Mouse (Mus musculus): ENCODE measurements around the gene Kif16b. TPM values are rescaled to one million over a fixed set of nuclear protein-coding genes. Genes with fewer than 3 reads are reported as not detected.

Kif16b gene
- polyA plus RNA-seq, 1 experiment from 2014 or later: 3.7 TPM

- H3K9me3 ChIP-seq: no peaks in the 10 kb centered on the region
- no peak for ATAC-seq (replicated peaks)
- no peaks in the 10 kb centered on the region for H3K4me1 ChIP-seq
- H3K4me2 ChIP-seq (replicated peaks): no peak overlapping the region
- WGBS: 92% methylated on average over 2 of the region's 2 CpGs
- no peaks in the 10 kb centered on the region for H3K27me3 ChIP-seq
- H3K27ac ChIP-seq (replicated peaks): no peak overlapping the region
- H3K9ac ChIP-seq (replicated peaks): no peak overlapping the region
- H3K36me3 ChIP-seq: no peaks in the 10 kb centered on the region
- H3K4me3 ChIP-seq: no peak overlapping the region
Observed at GRCm38 (mm10) chr2:142891283-142891682, 10.0 kb downstream of the Kif16b start.

- no peak for ATAC-seq (replicated peaks)
- Histone ChIP-seq H3K4me1 (no peaks in the 10 kb centered on the region), H3K36me3 (no peaks in the 10 kb centered on the region), H3K27ac (replicated peaks) (no peak overlapping the region), H3K4me3 (no peak overlapping the region), H3K9ac (replicated peaks) (no peak overlapping the region), H3K27me3 (no peaks in the 10 kb centered on the region), H3K4me2 (replicated peaks) (no peak overlapping the region), H3K9me3 (no peaks in the 10 kb centered on the region)
- 93% methylated on average over 4 of the region's 4 CpGs for WGBS
Observed at GRCm38 (mm10) chr2:142884456-142884855, 16.9 kb downstream of the Kif16b start.

GRCm38 (mm10) chr2:142883625-142883994, 17.7 kb downstream of the Kif16b start:
- no peak for ATAC-seq (replicated peaks)
- Histone ChIP-seq H3K36me3 (no peaks in the 10 kb centered on the region), H3K9me3 (no peaks in the 10 kb centered on the region)

GRCm38 (mm10) chr2:142882871-142883624, 18.3 kb downstream of the Kif16b start:
- H3K27ac ChIP-seq (replicated peaks): no peak overlapping the region
- WGBS: 80% methylated on average over 7 of the region's 7 CpGs
- no peak overlapping the region for H3K9ac ChIP-seq (replicated peaks)
- no peak overlapping the region for H3K4me3 ChIP-seq
- H3K4me1 ChIP-seq: no peaks in the 10 kb centered on the region
- no peaks in the 10 kb centered on the region for H3K36me3 ChIP-seq
- no peak for ATAC-seq (replicated peaks)
- no peak overlapping the region for H3K4me2 ChIP-seq (replicated peaks)
- no peaks in the 10 kb centered on the region for H3K9me3 ChIP-seq
- H3K27me3 ChIP-seq: no peaks in the 10 kb centered on the region

More at GRCm38 (mm10) chr2:142883625-142883994, 17.7 kb downstream of the Kif16b start:
- H3K4me2 ChIP-seq (replicated peaks): no peak overlapping the region
- no peak overlapping the region for H3K9ac ChIP-seq (replicated peaks)
- 91% methylated on average over 7 of the region's 7 CpGs for WGBS
- H3K4me3 ChIP-seq: no peak overlapping the region
- H3K27ac ChIP-seq (replicated peaks): no peak overlapping the region
- no peaks in the 10 kb centered on the region for H3K27me3 ChIP-seq
- H3K4me1 ChIP-seq: no peaks in the 10 kb centered on the region

GRCm38 (mm10) chr2:142882466-142882865, 18.9 kb downstream of the Kif16b start:
- no peaks in the 10 kb centered on the region for H3K4me1 ChIP-seq
- no peak overlapping the region for H3K4me2 ChIP-seq (replicated peaks)
- H3K27me3 ChIP-seq: no peaks in the 10 kb centered on the region
- H3K4me3 ChIP-seq: no peak overlapping the region
- WGBS: 64% methylated on average over 2 of the region's 2 CpGs
- no peaks in the 10 kb centered on the region for H3K36me3 ChIP-seq
- no peak overlapping the region for H3K27ac ChIP-seq (replicated peaks)
- no peaks in the 10 kb centered on the region for H3K9me3 ChIP-seq
- H3K9ac ChIP-seq (replicated peaks): no peak overlapping the region
- no peak for ATAC-seq (replicated peaks)

DNA sequence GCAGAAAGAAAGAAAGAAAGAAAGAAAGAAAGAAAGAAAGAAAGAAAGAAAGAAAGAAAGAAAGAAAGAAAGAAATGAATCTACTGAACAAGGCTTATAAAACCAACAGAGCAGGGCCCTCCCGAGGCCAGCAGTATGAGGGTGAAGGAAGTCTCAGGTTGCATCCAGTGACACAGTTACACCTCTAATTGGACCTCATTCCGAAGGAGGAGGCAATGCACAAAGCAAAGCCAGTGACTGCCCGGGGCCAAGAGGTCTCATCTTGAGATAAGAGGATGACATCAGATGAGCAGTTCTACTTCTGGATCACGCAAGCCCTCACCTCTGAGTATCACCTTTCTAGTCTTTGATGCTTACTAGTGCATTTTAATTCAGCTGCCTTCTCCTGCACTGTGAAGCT, 20.2 kb downstream of the Kif16b start:
- no peak for ATAC-seq (replicated peaks)
- no peak overlapping the region for H3K27ac ChIP-seq (replicated peaks)
- H3K4me3 ChIP-seq: no peak overlapping the region
- no peaks in the 10 kb centered on the region for H3K9me3 ChIP-seq
- no peaks in the 10 kb centered on the region for H3K36me3 ChIP-seq
- WGBS: 59% methylated on average over 4 of the region's 4 CpGs
- no peaks in the 10 kb centered on the region for H3K4me1 ChIP-seq
- no peak overlapping the region for H3K9ac ChIP-seq (replicated peaks)
- no peaks in the 10 kb centered on the region for H3K27me3 ChIP-seq
- H3K4me2 ChIP-seq (replicated peaks): no peak overlapping the region

- no peak overlapping the region for H3K9ac ChIP-seq (replicated peaks)
- no peaks in the 10 kb centered on the region for H3K9me3 ChIP-seq
- no peaks in the 10 kb centered on the region for H3K27me3 ChIP-seq
- WGBS: 74% methylated on average over 8 of the region's 8 CpGs
- no peak for ATAC-seq (replicated peaks)
- no peak overlapping the region for H3K27ac ChIP-seq (replicated peaks)
- H3K4me1 ChIP-seq: no peaks in the 10 kb centered on the region
- no peak overlapping the region for H3K4me2 ChIP-seq (replicated peaks)
- H3K36me3 ChIP-seq: no peaks in the 10 kb centered on the region
- H3K4me3 ChIP-seq: no peak overlapping the region
Observed at GRCm38 (mm10) chr2:142879257-142879818, 22.0 kb downstream of the Kif16b start.

- H3K27ac ChIP-seq (replicated peaks): no peak overlapping the region
- no peak for ATAC-seq (replicated peaks)
- H3K4me2 ChIP-seq (replicated peaks): no peak overlapping the region
- no peak overlapping the region for H3K4me3 ChIP-seq
- no peaks in the 10 kb centered on the region for H3K9me3 ChIP-seq
- no peaks in the 10 kb centered on the region for H3K27me3 ChIP-seq
- WGBS: 87% methylated on average over 2 of the region's 2 CpGs
- H3K36me3 ChIP-seq: no peaks in the 10 kb centered on the region
- no peak overlapping the region for H3K9ac ChIP-seq (replicated peaks)
- H3K4me1 ChIP-seq: no peaks in the 10 kb centered on the region
Observed at GRCm38 (mm10) chr2:142876636-142877035, 24.7 kb downstream of the Kif16b start.

DNA sequence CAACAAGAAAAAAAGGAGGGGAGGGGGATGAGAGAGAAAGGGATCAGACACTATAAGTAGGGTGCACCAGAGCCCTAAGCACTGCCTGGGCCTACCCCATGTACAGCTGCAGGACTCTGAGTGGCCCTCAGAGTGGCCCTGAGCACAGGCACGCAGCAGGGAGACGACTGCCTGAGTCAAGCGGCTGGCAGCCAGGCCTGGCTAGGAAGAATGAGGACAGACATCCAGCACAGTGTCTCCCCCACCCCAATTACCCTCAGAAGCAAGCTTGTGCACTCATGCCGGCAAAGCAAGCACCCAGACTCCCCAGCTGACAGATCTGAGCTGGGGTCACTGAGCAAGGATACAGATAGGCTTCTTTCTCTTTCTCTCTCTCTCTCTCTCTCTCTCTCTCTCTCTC, 25.4 kb downstream of the Kif16b start:
- Histone ChIP-seq H3K27me3 (no peaks in the 10 kb centered on the region), H3K4me2 (replicated peaks) (no peak overlapping the region), H3K4me3 (no peak overlapping the region), H3K4me1 (no peaks in the 10 kb centered on the region), H3K9ac (replicated peaks) (no peak overlapping the region), H3K36me3 (no peaks in the 10 kb centered on the region), H3K27ac (replicated peaks) (no peak overlapping the region), H3K9me3 (no peaks in the 10 kb centered on the region)
- ATAC-seq (replicated peaks): no peak
- 75% methylated on average over 4 of the region's 4 CpGs for WGBS

- H3K9ac ChIP-seq (replicated peaks): no peak overlapping the region
- no peaks in the 10 kb centered on the region for H3K4me1 ChIP-seq
- no peak for ATAC-seq (replicated peaks)
- no peak overlapping the region for H3K27ac ChIP-seq (replicated peaks)
- H3K27me3 ChIP-seq: no peaks in the 10 kb centered on the region
- WGBS: 81% methylated on average over 2 of the region's 2 CpGs
- H3K4me3 ChIP-seq: no peak overlapping the region
- H3K9me3 ChIP-seq: no peaks in the 10 kb centered on the region
- no peak overlapping the region for H3K4me2 ChIP-seq (replicated peaks)
- H3K36me3 ChIP-seq: no peaks in the 10 kb centered on the region
Observed at GRCm38 (mm10) chr2:142874562-142874961, 26.8 kb downstream of the Kif16b start.

DNA sequence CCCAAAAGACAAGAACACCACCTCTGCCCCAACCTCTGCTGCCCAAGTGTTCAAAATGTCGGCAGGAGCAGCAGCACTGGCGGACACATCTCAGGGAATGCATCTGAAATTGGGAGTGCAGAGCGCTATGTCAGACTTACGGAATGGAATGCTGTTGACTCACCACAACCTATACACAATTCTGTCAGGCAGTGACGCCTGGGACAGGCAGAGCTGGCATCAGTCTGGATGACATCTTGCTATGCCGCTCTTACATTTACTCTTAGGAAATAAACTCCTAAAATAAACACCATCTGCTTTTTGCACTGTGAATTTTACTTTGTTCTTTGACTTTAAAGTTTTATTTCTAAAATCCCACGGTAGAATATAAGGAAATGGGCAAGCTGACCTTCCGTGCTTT, 31.3 kb downstream of the Kif16b start:
- no peak overlapping the region for H3K27ac ChIP-seq (replicated peaks)
- H3K9me3 ChIP-seq: no peaks in the 10 kb centered on the region
- WGBS: 88% methylated on average over 8 of the region's 8 CpGs

GRCm38 (mm10) chr2:142867481-142867880, 33.9 kb downstream of the Kif16b start:
- H3K4me2 ChIP-seq (replicated peaks): no peak overlapping the region
- H3K9me3 ChIP-seq: no peaks in the 10 kb centered on the region
- H3K36me3 ChIP-seq: no peaks in the 10 kb centered on the region
- 91% methylated on average over 2 of the region's 2 CpGs for WGBS
- no peak for ATAC-seq (replicated peaks)
- no peaks in the 10 kb centered on the region for H3K27me3 ChIP-seq
- no peaks in the 10 kb centered on the region for H3K4me1 ChIP-seq
- H3K4me3 ChIP-seq: no peak overlapping the region
- no peak overlapping the region for H3K27ac ChIP-seq (replicated peaks)
- H3K9ac ChIP-seq (replicated peaks): no peak overlapping the region

More for the DNA sequence above, 31.3 kb downstream of the Kif16b start:
- Histone ChIP-seq H3K4me1 (no peaks in the 10 kb centered on the region), H3K27me3 (no peaks in the 10 kb centered on the region), H3K36me3 (no peaks in the 10 kb centered on the region), H3K9ac (replicated peaks) (no peak overlapping the region), H3K4me2 (replicated peaks) (no peak overlapping the region), H3K4me3 (no peak overlapping the region)
- ATAC-seq (replicated peaks): no peak

- 78% methylated on average over 6 of the region's 6 CpGs for WGBS
- Histone ChIP-seq H3K4me3 (no peak overlapping the region), H3K36me3 (no peaks in the 10 kb centered on the region), H3K9me3 (no peaks in the 10 kb centered on the region), H3K27me3 (no peaks in the 10 kb centered on the region), H3K4me1 (no peaks in the 10 kb centered on the region), H3K27ac (replicated peaks) (no peak overlapping the region), H3K4me2 (replicated peaks) (no peak overlapping the region), H3K9ac (replicated peaks) (no peak overlapping the region)
- no peak for ATAC-seq (replicated peaks)
Observed at GRCm38 (mm10) chr2:142860994-142861393, 40.3 kb downstream of the Kif16b start.
